Mouse (Mus musculus): Measurements from ENCODE around the gene Gm17654. TPM values are rescaled to one million over a fixed set of nuclear protein-coding genes. Genes with fewer than 3 reads are reported as not detected.

The Gm17654 gene
- polyA plus RNA-seq (2012; rRNA removed; ENCODE audit: low replicate concordance), result not detected in 2 replicates

GRCm38 (mm10) chr14:43579046-43579445 lies at the start of gene Gm17654:
Gm17654 (minus strand) TSS chr14:43579146.

GRCm38 (mm10) chr14:43607913-43608312 lies 29.0 kb upstream of the Gm17654 start, which contains the start of gene Gm10375:
Gm10375 (minus strand) TSS chr14:43608013.

GRCm38 (mm10) chr14:43543276-43543675 lies 35.7 kb downstream of the Gm17654 start, which contains the start of gene Gm5799:
Gm5799 (plus strand) TSS chr14:43543576.

Other genes with a start within 250 kb of the Gm17654 start
- not detected in 2 replicates for gene 1700001F09Rik, start 231.3 kb downstream of the Gm17654 start, polyA plus RNA-seq (2012; rRNA removed; ENCODE audit: low replicate concordance)
- not detected in 2 replicates for gene Gm8138, start 162.8 kb downstream of the Gm17654 start, polyA plus RNA-seq (2012; rRNA removed; ENCODE audit: low replicate concordance)
- not detected in 2 replicates for gene Gm5799, start 35.6 kb downstream of the Gm17654 start, polyA plus RNA-seq (2012; rRNA removed; ENCODE audit: low replicate concordance)
- gene Gm10375, start 28.9 kb upstream of the Gm17654 start, polyA plus RNA-seq (2012; rRNA removed; ENCODE audit: low replicate concordance), result not detected in 2 replicates
- gene Gm8165, start 98.1 kb upstream of the Gm17654 start, polyA plus RNA-seq (2012; rRNA removed; ENCODE audit: low replicate concordance), result not detected in 2 replicates
- 0.45 TPM in 1 of 2 replicates, not detected in the other for gene Gm7324, start 118.7 kb upstream of the Gm17654 start, polyA plus RNA-seq (2012; rRNA removed; ENCODE audit: low replicate concordance)
- gene Gm16506, start 148.3 kb upstream of the Gm17654 start, polyA plus RNA-seq (2012; rRNA removed; ENCODE audit: low replicate concordance), result not detected in 2 replicates
- not detected in 2 replicates for gene Gm6526, start 168.7 kb upstream of the Gm17654 start, polyA plus RNA-seq (2012; rRNA removed; ENCODE audit: low replicate concordance)
- not detected in 2 replicates for gene Gm8180, start 205.6 kb upstream of the Gm17654 start, polyA plus RNA-seq (2012; rRNA removed; ENCODE audit: low replicate concordance)